Mouse (Mus musculus): ENCODE measurements around the gene Ubqln1. TPM values are rescaled to one million over a fixed set of nuclear protein-coding genes. Genes with fewer than 3 reads are reported as not detected.
A peak's percentile ranks its signal among the peaks of the same experiment; 100 is the strongest.

Gene Ubqln1
- polyA plus RNA-seq, 1 experiment from 2014 or later, result 165 TPM

DNA sequence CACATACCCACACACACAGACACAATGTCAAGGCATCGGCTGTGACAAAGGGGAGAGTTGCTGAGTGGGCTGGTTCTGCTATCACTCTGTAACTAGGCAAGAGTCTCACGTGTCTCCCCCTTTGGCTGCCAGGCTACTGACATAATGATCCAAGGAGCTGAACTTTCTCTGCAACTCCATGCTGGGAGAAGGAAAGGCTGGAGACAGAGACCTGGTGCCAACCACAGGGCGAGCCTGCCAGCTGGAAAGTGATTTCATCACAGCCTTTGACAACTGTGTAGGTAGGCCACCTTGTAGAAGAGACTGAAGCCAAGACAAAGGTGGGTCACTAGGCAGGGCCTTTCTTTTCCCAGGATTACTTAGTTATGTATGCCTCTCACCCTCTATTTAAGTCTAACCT lies 18.2 kb downstream of the Ubqln1 start:
- H3K4me2 ChIP-seq (replicated peaks), result no peak overlapping the region
- no peak overlapping the region for H3K4me3 ChIP-seq
- no peak overlapping the region for H3K27ac ChIP-seq (replicated peaks)
- H3K9ac ChIP-seq (replicated peaks), result no peak overlapping the region
- 0 out of 2 replicates have a peak, but pooled peaks cover 3% of the 10 kb centered on the region for H3K4me1 ChIP-seq
- 78% methylated on average over 3 of the region's 3 CpGs for WGBS
- H3K9me3 ChIP-seq, result no peaks in the 10 kb centered on the region
- H3K27me3 ChIP-seq, result no peaks in the 10 kb centered on the region
- no peak for ATAC-seq (ENCODE audit: low FRiP score, low read depth)
- H3K36me3 ChIP-seq, result peaks cover 40% of the 10 kb centered on the region

DNA sequence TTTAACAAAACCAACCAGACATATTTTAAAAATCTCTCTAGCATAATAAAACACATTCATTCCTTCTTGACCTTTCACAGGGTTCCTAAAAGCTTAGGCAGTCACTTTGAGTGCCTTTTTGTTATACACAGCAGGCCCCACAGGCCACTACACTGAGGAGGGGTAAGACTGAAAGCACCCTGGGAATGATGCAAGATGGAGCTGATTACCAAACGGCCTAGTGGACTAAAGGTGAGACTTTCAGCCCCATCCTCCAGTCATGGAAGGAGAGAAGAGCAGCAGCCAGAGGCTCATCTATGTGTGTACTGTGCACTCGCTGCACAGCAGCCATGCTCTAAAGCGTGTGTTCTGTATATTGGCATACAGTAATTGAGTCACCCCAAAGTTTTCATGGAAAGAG lies 20.5 kb downstream of the Ubqln1 start:
- Histone ChIP-seq H3K27me3 (no peaks in the 10 kb centered on the region), H3K9me3 (no peaks in the 10 kb centered on the region), H3K4me2 (replicated peaks) (no peak overlapping the region), H3K9ac (replicated peaks) (no peak overlapping the region), H3K27ac (replicated peaks) (no peak overlapping the region), H3K4me3 (no peak overlapping the region), H3K36me3 (peaks cover 60% of the 10 kb centered on the region), H3K4me1 (0 out of 2 replicates have a peak, but pooled peaks cover 3% of the 10 kb centered on the region)
- WGBS, result 86% methylated on average over 3 of the region's 3 CpGs
- ATAC-seq (ENCODE audit: low FRiP score, low read depth), result no peak

DNA sequence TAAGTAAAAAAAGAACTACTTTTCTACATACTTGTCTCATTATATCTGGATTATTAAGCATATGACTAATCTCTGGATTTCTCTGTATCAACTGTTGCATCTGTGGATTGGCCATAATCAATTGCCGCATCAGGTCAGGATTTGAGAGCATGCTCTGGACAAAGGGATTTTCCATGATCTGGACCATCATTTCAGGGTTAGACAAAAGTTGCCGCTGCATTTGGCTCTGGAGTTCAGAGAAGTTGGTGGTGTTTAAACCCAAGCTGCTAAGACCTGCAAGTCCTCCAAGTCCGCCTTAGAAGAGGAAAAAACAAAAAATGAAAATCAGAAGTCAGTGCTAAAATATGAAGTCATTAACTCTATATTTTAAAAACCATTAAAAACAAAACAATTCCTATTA lies 22.2 kb downstream of the Ubqln1 start:
- H3K9me3 ChIP-seq, result no peaks in the 10 kb centered on the region
- no peak for ATAC-seq (ENCODE audit: low FRiP score, low read depth)
- H3K27me3 ChIP-seq, result no peaks in the 10 kb centered on the region
- peaks cover 68% of the 10 kb centered on the region for H3K36me3 ChIP-seq
- 96% methylated on average over 3 of the region's 3 CpGs for WGBS
- no peak overlapping the region for H3K4me3 ChIP-seq
- no peak overlapping the region for H3K27ac ChIP-seq (replicated peaks)
- no peaks in the 10 kb centered on the region for H3K4me1 ChIP-seq
- no peak overlapping the region for H3K9ac ChIP-seq (replicated peaks)
- H3K4me2 ChIP-seq (replicated peaks), result no peak overlapping the region

DNA sequence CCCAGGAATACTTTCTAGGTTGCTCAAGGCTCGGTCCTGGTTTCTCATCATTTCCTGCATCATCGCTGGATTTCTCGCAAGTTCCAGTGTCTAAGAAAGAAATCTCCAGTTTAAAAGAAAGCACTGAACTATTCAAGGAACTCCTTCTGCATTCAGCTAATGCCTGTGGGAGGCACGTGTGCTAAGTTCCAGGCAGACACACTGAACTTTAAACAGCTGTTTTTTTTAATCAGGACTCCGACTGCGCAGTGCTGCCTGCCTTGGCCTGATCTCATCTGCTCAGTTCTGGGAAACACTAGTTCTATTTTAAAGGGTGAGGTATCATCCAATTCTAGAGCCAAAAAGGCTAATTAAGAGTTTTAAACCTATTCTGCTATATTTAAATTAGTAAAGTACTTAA lies 23.3 kb downstream of the Ubqln1 start:
- Histone ChIP-seq H3K4me2 (replicated peaks) (no peak overlapping the region), H3K4me3 (no peak overlapping the region), H3K9me3 (no peaks in the 10 kb centered on the region), H3K36me3 (peaks cover 64% of the 10 kb centered on the region), H3K27me3 (no peaks in the 10 kb centered on the region), H3K4me1 (no peaks in the 10 kb centered on the region), H3K27ac (replicated peaks) (no peak overlapping the region), H3K9ac (replicated peaks) (no peak overlapping the region)
- ATAC-seq (ENCODE audit: low FRiP score, low read depth), result no peak
- WGBS, result 95% methylated on average over 6 of the region's 6 CpGs

DNA sequence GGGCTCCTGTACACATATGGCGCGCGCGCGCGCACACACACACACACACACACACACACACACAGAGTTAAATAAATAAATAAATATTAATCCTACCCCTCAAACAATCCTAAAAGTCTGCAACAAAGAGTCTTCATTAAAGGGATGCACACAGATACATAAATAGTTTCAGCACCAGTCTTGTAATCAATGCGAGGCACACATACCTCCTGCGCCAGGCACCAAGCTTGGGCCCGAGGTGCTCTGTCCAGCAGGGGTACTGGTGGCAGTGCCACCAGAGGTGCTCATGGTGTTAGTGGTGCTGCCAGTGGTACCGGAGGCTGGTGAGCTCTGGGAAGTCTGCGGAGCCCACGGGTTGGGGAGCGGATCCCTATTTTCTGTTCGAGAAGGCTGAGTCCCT lies 23.9 kb downstream of the Ubqln1 start:
- WGBS, result 96% methylated on average over 14 of the region's 14 CpGs
- H3K4me1 ChIP-seq, result no peaks in the 10 kb centered on the region
- no peak overlapping the region for H3K4me2 ChIP-seq (replicated peaks)
- H3K4me3 ChIP-seq, result no peak overlapping the region
- ATAC-seq (ENCODE audit: low FRiP score, low read depth), result no peak
- H3K9ac ChIP-seq (replicated peaks), result no peak overlapping the region
- no peaks in the 10 kb centered on the region for H3K27me3 ChIP-seq
- H3K9me3 ChIP-seq, result no peaks in the 10 kb centered on the region
- H3K27ac ChIP-seq (replicated peaks), result no peak overlapping the region
- peaks cover 59% of the 10 kb centered on the region for H3K36me3 ChIP-seq

DNA sequence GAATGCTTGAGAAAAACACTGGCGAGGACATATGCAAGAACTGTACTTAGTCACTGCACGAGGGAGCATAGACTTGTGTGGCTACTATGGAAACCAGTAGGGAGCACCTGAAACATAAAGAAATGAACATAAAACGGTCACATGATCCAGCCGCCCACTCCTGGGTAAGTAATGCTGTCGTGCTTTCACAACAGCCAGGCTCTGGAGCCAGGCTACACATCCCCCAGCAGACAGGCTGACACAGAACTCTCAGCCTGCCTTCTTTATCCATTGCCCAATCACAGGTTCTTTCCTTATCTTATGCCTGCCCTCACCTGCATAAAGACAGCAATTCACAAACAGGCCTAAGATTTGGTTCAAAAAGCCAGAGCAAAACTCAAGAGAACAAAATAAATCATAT lies 26.0 kb downstream of the Ubqln1 start:
- H3K9me3 ChIP-seq, result no peaks in the 10 kb centered on the region
- peaks cover 41% of the 10 kb centered on the region for H3K36me3 ChIP-seq
- no peak overlapping the region for H3K9ac ChIP-seq (replicated peaks)
- no peaks in the 10 kb centered on the region for H3K27me3 ChIP-seq
- no peak overlapping the region for H3K4me3 ChIP-seq
- H3K4me1 ChIP-seq, result no peaks in the 10 kb centered on the region
- no peak overlapping the region for H3K4me2 ChIP-seq (replicated peaks)
- 90% methylated on average over 5 of the region's 5 CpGs for WGBS
- ATAC-seq (ENCODE audit: low FRiP score, low read depth), result no peak
- H3K27ac ChIP-seq (replicated peaks), result no peak overlapping the region

DNA sequence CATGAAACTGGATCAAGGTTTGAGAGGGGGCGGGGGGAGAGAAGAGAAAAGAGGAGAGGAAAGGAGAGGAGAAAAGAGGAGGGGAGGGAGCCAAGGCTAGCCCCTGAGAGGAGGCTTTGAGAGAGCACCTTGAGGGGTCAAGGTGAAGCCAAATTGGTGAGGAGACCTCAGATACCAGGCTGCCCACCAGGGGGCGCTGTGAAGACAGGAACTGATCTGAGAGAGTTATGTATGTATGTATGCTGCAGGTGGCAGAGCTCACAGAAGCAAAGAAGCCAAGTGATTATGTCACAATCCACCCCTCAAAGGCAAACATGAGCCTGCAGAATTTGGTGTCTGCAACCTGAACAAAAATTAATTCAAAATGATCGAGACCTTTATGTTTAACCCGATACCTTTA lies 27.0 kb downstream of the Ubqln1 start:
- 69% methylated on average over 4 of the region's 4 CpGs for WGBS
- H3K27me3 ChIP-seq, result no peaks in the 10 kb centered on the region
- H3K4me3 ChIP-seq, result no peak overlapping the region
- H3K27ac ChIP-seq (replicated peaks), result peak overlapping the region; percentile 32; the same call in 1 of the 2 replicates
- no peak overlapping the region for H3K4me2 ChIP-seq (replicated peaks)
- peaks cover 45% of the 10 kb centered on the region for H3K36me3 ChIP-seq
- no peaks in the 10 kb centered on the region for H3K4me1 ChIP-seq
- H3K9me3 ChIP-seq, result no peaks in the 10 kb centered on the region
- no peak for ATAC-seq (ENCODE audit: low FRiP score, low read depth)
- no peak overlapping the region for H3K9ac ChIP-seq (replicated peaks)

DNA sequence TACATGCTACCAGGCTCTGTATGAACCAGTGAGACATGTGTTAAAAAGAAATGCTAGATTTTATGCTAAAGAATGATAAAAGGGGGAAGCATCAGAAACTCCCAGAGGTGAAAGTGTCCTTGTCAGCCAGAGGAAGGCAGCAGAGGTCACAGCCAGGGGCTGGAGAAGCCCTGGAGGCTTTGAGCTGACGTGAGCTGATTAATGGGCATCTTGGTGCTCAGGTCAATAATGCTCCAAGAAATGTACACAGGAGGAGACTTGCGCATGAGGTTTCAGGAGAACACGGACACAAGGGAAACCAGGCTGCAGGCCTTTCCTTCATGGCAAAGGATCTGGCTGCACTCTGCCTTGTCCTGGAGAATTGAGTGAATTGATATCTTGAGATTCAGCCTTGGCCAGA lies 27.7 kb downstream of the Ubqln1 start:
- H3K27me3 ChIP-seq, result no peaks in the 10 kb centered on the region
- H3K4me1 ChIP-seq, result no peaks in the 10 kb centered on the region
- no peak for ATAC-seq (ENCODE audit: low FRiP score, low read depth)
- WGBS, result 78% methylated on average over 3 of the region's 3 CpGs
- no peak overlapping the region for H3K9ac ChIP-seq (replicated peaks)
- H3K4me2 ChIP-seq (replicated peaks), result no peak overlapping the region
- H3K4me3 ChIP-seq, result no peak overlapping the region
- 0 out of 2 replicates have a peak overlapping the region, but pooled peaks have one; percentile 32 for H3K27ac ChIP-seq (replicated peaks)
- H3K36me3 ChIP-seq, result peaks cover 48% of the 10 kb centered on the region
- no peaks in the 10 kb centered on the region for H3K9me3 ChIP-seq

DNA sequence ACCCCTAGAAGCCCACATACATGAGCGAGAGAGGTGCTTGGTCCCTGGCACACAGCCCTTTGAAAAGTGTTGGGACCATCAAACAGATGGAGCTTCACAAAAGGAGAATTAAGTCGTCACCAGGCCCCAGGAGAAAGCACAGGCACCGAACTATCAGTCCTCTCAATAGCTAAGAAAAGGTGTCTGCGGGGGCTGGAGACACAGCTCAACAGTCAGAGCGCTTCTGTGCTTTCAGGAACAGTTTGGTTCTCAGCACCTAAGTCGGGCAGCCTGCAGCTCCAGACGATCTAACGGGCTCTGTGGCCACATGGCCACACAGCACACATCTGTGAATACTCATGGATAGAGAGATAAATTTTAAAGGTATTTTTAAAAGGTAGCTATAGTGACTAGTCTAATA lies 29.2 kb downstream of the Ubqln1 start:
- no peak for ATAC-seq (ENCODE audit: low FRiP score, low read depth)
- H3K9ac ChIP-seq (replicated peaks), result no peak overlapping the region
- H3K4me3 ChIP-seq, result no peak overlapping the region
- H3K36me3 ChIP-seq, result peaks cover 40% of the 10 kb centered on the region
- WGBS, result 84% methylated on average over 8 of the region's 8 CpGs
- H3K27ac ChIP-seq (replicated peaks), result no peak overlapping the region
- H3K4me1 ChIP-seq, result no peaks in the 10 kb centered on the region
- H3K4me2 ChIP-seq (replicated peaks), result no peak overlapping the region
- no peaks in the 10 kb centered on the region for H3K27me3 ChIP-seq
- no peaks in the 10 kb centered on the region for H3K9me3 ChIP-seq

DNA sequence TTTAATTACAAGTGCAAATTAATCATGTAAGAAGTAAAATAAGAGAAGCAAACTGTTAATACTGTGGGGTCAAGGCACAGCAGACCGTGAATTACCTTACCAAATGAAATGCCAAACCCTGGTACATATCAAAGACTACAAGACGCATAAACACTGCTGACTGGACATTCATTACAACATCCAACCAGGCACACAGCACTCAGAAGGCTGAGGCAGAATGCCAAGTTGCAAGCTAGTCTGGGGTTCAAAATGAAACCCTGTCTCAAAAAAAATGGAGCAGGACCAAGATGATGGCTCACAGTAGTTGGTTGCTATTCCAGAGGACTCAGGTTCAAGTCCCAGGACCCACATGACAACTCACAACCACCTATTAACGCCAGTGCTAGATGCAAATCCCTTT lies 31.3 kb downstream of the Ubqln1 start:
- no peaks in the 10 kb centered on the region for H3K27me3 ChIP-seq
- no peak overlapping the region for H3K4me3 ChIP-seq
- no peak for ATAC-seq (ENCODE audit: low FRiP score, low read depth)
- H3K27ac ChIP-seq (replicated peaks), result no peak overlapping the region
- H3K4me1 ChIP-seq, result no peaks in the 10 kb centered on the region
- no peaks in the 10 kb centered on the region for H3K9me3 ChIP-seq
- no peak overlapping the region for H3K9ac ChIP-seq (replicated peaks)
- peaks cover 40% of the 10 kb centered on the region for H3K36me3 ChIP-seq
- no peak overlapping the region for H3K4me2 ChIP-seq (replicated peaks)
- WGBS, result 85% methylated on average over 3 of the region's 3 CpGs

DNA sequence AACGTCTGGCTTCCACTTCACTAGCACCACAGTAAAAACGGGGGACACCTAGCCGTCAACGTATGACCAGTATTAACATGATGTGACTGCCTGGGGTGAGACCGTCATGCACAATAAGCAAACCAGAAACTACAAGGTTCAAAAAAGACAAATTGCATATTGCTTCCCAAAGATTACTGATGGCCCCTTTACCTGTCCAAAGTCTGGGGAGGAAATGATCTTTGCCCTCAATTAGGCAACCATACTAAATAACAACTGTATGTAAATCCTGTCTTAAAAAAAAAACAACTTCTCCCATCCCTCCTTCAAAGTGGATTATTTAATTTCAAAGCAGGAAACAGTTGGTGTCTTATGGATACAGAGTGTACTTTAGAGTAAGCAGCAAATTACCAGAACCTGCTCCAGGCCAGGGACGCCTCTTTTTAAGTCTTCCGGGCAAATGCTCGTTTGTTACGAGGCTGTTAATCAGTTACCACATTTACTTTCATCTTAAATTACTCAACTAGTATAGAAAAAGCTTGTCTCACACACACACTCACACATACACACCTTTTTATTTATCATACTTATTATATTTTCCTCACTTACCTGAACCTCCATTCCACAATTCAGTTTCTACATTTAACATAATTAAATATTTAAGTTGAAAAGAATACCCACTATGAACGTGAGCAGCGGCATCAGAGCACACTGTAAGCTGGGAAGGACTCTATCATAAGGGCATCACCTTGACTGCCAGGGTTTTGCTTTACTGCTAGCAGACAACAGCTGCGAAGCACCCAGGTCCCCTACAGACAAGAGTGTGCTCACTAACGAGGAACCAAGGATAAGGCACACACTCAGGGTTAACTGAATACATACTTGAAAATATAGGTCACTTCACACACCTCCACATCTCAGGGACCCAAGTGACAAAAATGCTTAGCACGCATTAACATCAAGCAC lies 33.6 kb downstream of the Ubqln1 start:
- H3K4me1 ChIP-seq, result no peaks in the 10 kb centered on the region
- H3K27me3 ChIP-seq, result no peaks in the 10 kb centered on the region
- peaks cover 48% of the 10 kb centered on the region for H3K36me3 ChIP-seq
- WGBS, result 92% methylated on average over 14 of the region's 14 CpGs
- ATAC-seq (ENCODE audit: low FRiP score, low read depth), result no peak
- H3K4me2 ChIP-seq (replicated peaks), result no peak overlapping the region
- no peaks in the 10 kb centered on the region for H3K9me3 ChIP-seq
- no peak overlapping the region for H3K9ac ChIP-seq (replicated peaks)
- H3K27ac ChIP-seq (replicated peaks), result no peak overlapping the region
- H3K4me3 ChIP-seq, result no peak overlapping the region

DNA sequence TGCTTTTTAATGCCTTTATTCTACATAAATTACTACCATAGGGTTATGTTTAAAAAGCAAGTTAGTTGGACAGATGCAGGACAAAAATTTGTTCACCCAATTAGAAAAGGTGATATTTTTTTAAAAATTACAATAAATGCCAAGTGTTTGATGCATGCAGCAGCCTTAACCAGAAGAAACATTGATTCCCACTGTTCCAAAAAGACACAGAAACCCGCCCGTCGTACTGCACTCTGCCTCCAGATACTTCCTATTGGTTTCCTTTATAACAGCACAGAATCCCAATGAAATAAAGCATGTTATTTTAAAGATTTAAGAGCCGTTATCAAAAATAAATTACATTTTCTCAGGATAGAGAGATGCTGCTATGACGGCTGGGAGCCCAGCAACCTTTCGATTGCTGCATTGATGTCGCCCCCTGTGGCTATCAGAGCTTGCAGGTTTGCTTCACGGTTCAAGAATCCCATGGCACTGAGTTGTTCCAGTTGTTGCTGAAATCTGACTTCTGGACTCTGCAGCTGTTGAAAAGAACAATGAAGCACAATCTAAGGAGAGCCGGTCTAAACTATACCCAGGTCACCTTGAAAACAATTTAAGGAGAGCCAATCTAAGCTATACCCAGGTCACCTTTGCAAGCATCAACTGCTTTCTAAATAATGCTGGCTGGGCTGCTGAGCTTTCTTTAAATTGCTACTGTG lies 37.8 kb downstream of the Ubqln1 start:
- WGBS, result 88% methylated on average over 9 of the region's 9 CpGs
- H3K27me3 ChIP-seq, result no peaks in the 10 kb centered on the region
- H3K4me1 ChIP-seq, result no peaks in the 10 kb centered on the region
- no peak overlapping the region for H3K27ac ChIP-seq (replicated peaks)
- H3K4me2 ChIP-seq (replicated peaks), result no peak overlapping the region
- no peak overlapping the region for H3K4me3 ChIP-seq
- no peak overlapping the region for H3K9ac ChIP-seq (replicated peaks)
- no peaks in the 10 kb centered on the region for H3K9me3 ChIP-seq
- ATAC-seq (ENCODE audit: low FRiP score, low read depth), result no peak
- peaks cover 71% of the 10 kb centered on the region for H3K36me3 ChIP-seq

All from midbrain, embryonic 12.5 days (tissue).